Mouse (Mus musculus): ENCODE data around the gene Otx2.

DNA sequence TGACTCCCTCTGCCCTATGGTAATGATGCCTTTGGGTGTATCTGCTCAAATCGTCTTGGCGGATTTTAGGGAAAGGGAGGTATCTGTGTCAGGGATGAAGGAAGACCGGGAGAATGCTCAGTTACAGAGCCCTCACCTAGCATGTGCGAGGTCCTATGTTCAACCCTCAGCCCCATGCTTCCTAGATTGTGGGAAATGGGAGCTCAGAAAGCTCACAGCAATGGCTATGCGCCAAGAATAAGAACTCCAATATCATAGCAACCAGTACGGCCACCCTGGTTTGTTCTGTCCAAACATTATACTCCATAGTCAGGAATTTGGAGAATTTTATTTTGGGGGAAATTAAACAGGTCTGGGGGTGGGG lies 48.3 kb downstream of the Otx2 start:
- no peak for TF ChIP-seq POLR2A (IDR thresholded peaks at IDR 0.05; ENCODE audit: low read depth, low read length)
- no peak for TF ChIP-seq CTCF (IDR thresholded peaks at IDR 0.05; ENCODE audit: extremely low read depth, insufficient read depth, insufficient read length, insufficient replicate concordance)
